Mouse (Mus musculus) v-Abl transformed pro-B cells (cell line): ENCODE data around the gene Wfikkn1.

Experiments used
- in situ Hi-C, 2 experiments: fragments of 400-800 bp; cut with MboI; formaldehyde crosslinking; loops; one replicate each; pipeline ENCODE4 v1.15.1; 2025; ENCODE audit not compliant: unreplicated experiment in 2 of 2

Gene Wfikkn1

GRCm38 (mm10) chr17:25880196-25880910, at the start of gene Wfikkn1:
Gene Wfikkn1 (minus strand): TSS chr17:25880858.
- in situ Hi-C loops = loop anchor here in 1 of 2 experiments (10.0 kb wide), 1 partner anchor 214 kb away; the partner anchor contains the start of genes Decr2 and Nme4

- in situ Hi-C loops = no loop called here
These were observed 44.7 kb upstream of the Wfikkn1 start for GRCm38 (mm10) chr17:25925348-25925747.

- in situ Hi-C loops = no loop called here
These were observed 41.5 kb upstream of the Wfikkn1 start for GRCm38 (mm10) chr17:25922120-25922519.

- in situ Hi-C loops = no loop called here
These were observed 39.4 kb upstream of the Wfikkn1 start for GRCm38 (mm10) chr17:25919786-25920642.

- in situ Hi-C loops = no loop called here
These were observed 38.6 kb upstream of the Wfikkn1 start, which contains the start of gene Rab40c for GRCm38 (mm10) chr17:25919144-25919785. Gene Rab40c (minus strand): TSS chr17:25919727.

GRCm38 (mm10) chr17:25918037-25918750, 37.5 kb upstream of the Wfikkn1 start:
- in situ Hi-C loops = no loop called here

GRCm38 (mm10) chr17:25916931-25917647, 36.4 kb upstream of the Wfikkn1 start:
- in situ Hi-C loops = no loop called here

- in situ Hi-C loops = no loop called here
These were observed 33.6 kb upstream of the Wfikkn1 start for GRCm38 (mm10) chr17:25914295-25914694.

GRCm38 (mm10) chr17:25913877-25914275, 33.2 kb upstream of the Wfikkn1 start:
- in situ Hi-C loops = no loop called here

- in situ Hi-C loops = no loop called here
These were observed 32.7 kb upstream of the Wfikkn1 start for GRCm38 (mm10) chr17:25913186-25913876.

GRCm38 (mm10) chr17:25911816-25912215, 31.2 kb upstream of the Wfikkn1 start:
- in situ Hi-C loops = no loop called here

GRCm38 (mm10) chr17:25907640-25908039, 27.0 kb upstream of the Wfikkn1 start:
- in situ Hi-C loops = no loop called here

GRCm38 (mm10) chr17:25903061-25903460, 22.4 kb upstream of the Wfikkn1 start:
- in situ Hi-C loops = no loop called here

- in situ Hi-C loops = no loop called here
These were observed 19.5 kb upstream of the Wfikkn1 start for GRCm38 (mm10) chr17:25900193-25900592.

GRCm38 (mm10) chr17:25895891-25896290, 15.2 kb upstream of the Wfikkn1 start:
- in situ Hi-C loops = no loop called here

- in situ Hi-C loops = no loop called here
These were observed 14.8 kb upstream of the Wfikkn1 start for GRCm38 (mm10) chr17:25895415-25895814.

GRCm38 (mm10) chr17:25893975-25894617, 13.4 kb upstream of the Wfikkn1 start:
- in situ Hi-C loops = loop anchor here (5.0 kb wide), 2 partner anchors 118 to 198 kb away; partner anchors contain the start of gene Decr2 (in 1 of the 2)

GRCm38 (mm10) chr17:25888837-25889236, 8.2 kb upstream of the Wfikkn1 start:
- in situ Hi-C loops = loop anchor here in 1 of 2 experiments (10.0 kb wide), 1 partner anchor 206 kb away; the partner anchor contains the start of genes Decr2 and Nme4
